Mouse (Mus musculus) heart, postnatal 0 days (tissue): ENCODE measurements around the gene Rgsl1.

ENCODE experiments used
- CTCF ChIP-seq: IDR thresholded peaks from 2 replicates; pipeline ENCODE4 v1.5.1; 2016; ENCODE audit warnings: antibody characterized with exemption, control low read depth, low read depth
- EP300 ChIP-seq: IDR thresholded peaks from 2 replicates; pipeline ENCODE4 v1.6.1; 2016; ENCODE audit warnings: antibody characterized with exemption, low read depth

GRCm38 (mm10) chr1:153767281-153767680 lies 76.7 kb downstream of the Rgsl1 start:
- no peak for TF ChIP-seq EP300
- TF ChIP-seq CTCF: no peak
